Mouse (Mus musculus): ENCODE measurements around the gene Mxd4. TPM values are rescaled to one million over a fixed set of nuclear protein-coding genes. Genes with fewer than 3 reads are reported as not detected.

The Mxd4 gene
- polyA plus RNA-seq (2014; fragmentation: Nextera tagmentation; extraction: Ambion mirVana): 33.2 and 34.2 TPM in 2 replicates

DNA sequence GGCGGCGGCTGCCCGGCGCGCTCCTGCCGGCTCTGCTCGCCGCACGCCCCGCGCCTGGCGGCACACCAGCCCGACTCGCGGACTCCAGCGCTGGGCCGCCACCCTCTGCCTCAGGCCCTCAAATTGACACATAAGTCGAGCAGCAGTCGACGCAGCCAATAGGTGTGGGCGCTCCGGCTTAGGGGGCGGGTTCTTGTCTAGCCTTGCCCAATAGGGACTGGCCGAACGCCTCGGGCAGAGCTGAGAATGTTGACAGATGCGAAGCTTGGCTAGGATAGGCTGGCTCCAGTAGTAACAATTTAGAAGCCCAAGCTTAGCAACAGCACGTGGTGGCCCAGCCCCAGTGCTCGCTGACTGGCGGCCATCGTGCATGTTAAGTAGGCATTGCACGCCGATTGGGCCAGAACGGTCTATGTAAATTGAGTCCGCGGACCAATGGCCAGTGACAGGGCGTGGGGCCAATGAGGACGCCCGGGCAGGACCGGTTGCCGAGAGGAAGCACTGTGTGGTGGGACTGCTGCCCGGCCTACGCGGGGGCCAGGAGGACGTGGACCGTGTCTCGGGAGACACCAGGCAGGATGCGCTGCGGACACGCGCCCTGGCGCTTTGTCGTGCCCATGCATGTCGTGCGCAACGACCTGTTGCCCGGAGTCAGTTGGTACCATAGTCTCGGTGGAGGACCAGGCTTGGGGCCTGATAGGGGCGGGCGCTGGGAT is at the start of gene Mxd4:
Gene Mxd4 (minus strand): TSS at position 120 of the 716 bp plus-strand sequence.
- under 1% methylated on average over 60 of the region's 60 CpGs for WGBS
- peak within 1 kb of the TSS; percentile 90 for H3K9ac ChIP-seq (ENCODE audit: low read length)
- H3K36me3 ChIP-seq (ENCODE audit: control insufficient read depth, insufficient read depth, low read length): no peaks in the 10 kb centered on the region
- H3K4me1 ChIP-seq (ENCODE audit: control insufficient read depth in 2 of 2, insufficient read depth in 2 of 2, low read length in 2 of 2): peaks cover 40 to 55% of the 10 kb centered on the region in 2 experiments
- peak within 1 kb of the TSS; percentile 78 for H3K4me2 ChIP-seq (ENCODE audit: low read length)
- H3K27me3 ChIP-seq (ENCODE audit: control insufficient read depth, insufficient read depth, low read length): no peaks in the 10 kb centered on the region
- H3K27ac ChIP-seq (replicated peaks in 1 of 2; ENCODE audit: control insufficient read depth in 1 of 2, insufficient read depth in 1 of 2, low read depth in 2 of 2, low read length in 2 of 2): peak within 1 kb of the TSS; percentile 92 to 96
- no peaks in the 10 kb centered on the region for H3K9me3 ChIP-seq (ENCODE audit: control insufficient read depth, low read length)
- peak within 1 kb of the TSS; percentile 94 to 96 for H3K4me3 ChIP-seq (ENCODE audit: control insufficient read depth in 1 of 2, insufficient read depth in 1 of 2, low read depth in 1 of 2, low read length in 2 of 2)
- peak; percentile 97 for ATAC-seq (ENCODE audit: insufficient number of reproducible peaks, insufficient read depth, low FRiP score, low read depth)

DNA sequence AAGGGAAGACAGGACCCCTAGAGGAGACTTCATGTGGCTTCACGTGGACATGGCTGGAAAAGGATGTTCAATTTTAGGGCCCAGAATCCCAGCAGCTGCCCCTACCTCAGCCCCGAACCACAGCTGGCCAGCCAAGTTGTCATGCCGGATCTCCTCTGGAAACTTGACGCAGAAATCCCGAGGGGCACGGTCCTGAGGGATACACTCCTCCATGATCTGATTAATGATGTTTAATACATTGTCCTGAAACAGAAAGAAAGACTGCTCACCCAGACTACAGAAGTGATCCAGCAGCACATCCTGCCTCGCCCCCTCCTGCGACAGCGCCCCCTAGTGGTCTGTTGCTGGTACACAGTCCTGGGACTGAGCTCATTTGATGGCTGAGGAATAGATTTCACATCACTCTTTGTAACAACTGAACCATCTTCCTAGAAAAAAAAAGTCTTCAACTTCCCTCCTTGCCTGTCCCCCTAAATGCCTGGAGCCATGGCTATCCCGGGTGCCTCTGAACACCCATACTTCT is 48.4 kb upstream of the Mxd4 start:
- no peak for ATAC-seq (ENCODE audit: insufficient number of reproducible peaks, insufficient read depth, low FRiP score, low read depth)
- H3K27me3 ChIP-seq (ENCODE audit: control insufficient read depth, insufficient read depth, low read length): no peaks in the 10 kb centered on the region
- 56% methylated on average over 10 of the region's 10 CpGs for WGBS
- H3K9me3 ChIP-seq (ENCODE audit: control insufficient read depth, low read length): no peaks in the 10 kb centered on the region
- H3K4me2 ChIP-seq (ENCODE audit: low read length): no peak overlapping the region
- no peak overlapping the region for H3K4me3 ChIP-seq (ENCODE audit: control insufficient read depth in 1 of 2, insufficient read depth in 1 of 2, low read depth in 1 of 2, low read length in 2 of 2)
- no peaks in the 10 kb centered on the region for H3K4me1 ChIP-seq (ENCODE audit: control insufficient read depth in 2 of 2, insufficient read depth in 2 of 2, low read length in 2 of 2)
- H3K36me3 ChIP-seq (ENCODE audit: control insufficient read depth, insufficient read depth, low read length): no peaks in the 10 kb centered on the region
- no peak overlapping the region for H3K27ac ChIP-seq (replicated peaks in 1 of 2; ENCODE audit: control insufficient read depth in 1 of 2, insufficient read depth in 1 of 2, low read depth in 2 of 2, low read length in 2 of 2)
- no peak overlapping the region for H3K9ac ChIP-seq (ENCODE audit: low read length)

DNA sequence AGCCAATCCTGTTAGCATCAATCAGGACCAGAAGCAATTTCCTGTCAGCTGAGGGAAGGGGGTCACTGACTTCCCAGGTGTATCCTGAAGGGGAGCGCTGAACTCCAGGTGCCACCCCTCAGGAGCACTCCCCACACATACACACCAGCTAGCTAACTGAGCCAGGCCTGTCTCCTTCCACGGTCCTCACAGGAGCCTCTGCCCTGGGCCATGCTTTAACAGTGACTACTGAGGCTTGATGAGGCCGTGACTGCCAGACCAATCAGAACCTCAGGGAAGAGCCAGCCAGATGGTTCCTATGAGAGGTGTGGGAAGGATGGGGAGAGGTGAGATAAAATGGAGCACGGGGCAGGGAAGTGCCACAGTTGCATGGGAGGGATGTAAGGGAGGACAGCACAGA is 47.5 kb upstream of the Mxd4 start:
- H3K4me3 ChIP-seq (ENCODE audit: control insufficient read depth in 1 of 2, insufficient read depth in 1 of 2, low read depth in 1 of 2, low read length in 2 of 2): no peak overlapping the region
- peaks cover 5 to 8% of the 10 kb centered on the region in 2 experiments; a peak in 3 of 4 replicates for H3K4me1 ChIP-seq (ENCODE audit: control insufficient read depth in 2 of 2, insufficient read depth in 2 of 2, low read length in 2 of 2)
- ATAC-seq (ENCODE audit: insufficient number of reproducible peaks, insufficient read depth, low FRiP score, low read depth): no peak
- H3K36me3 ChIP-seq (ENCODE audit: control insufficient read depth, insufficient read depth, low read length): no peaks in the 10 kb centered on the region
- no peaks in the 10 kb centered on the region for H3K27me3 ChIP-seq (ENCODE audit: control insufficient read depth, insufficient read depth, low read length)
- no peak overlapping the region for H3K9ac ChIP-seq (ENCODE audit: low read length)
- no peaks in the 10 kb centered on the region for H3K9me3 ChIP-seq (ENCODE audit: control insufficient read depth, low read length)
- H3K27ac ChIP-seq (replicated peaks in 1 of 2; ENCODE audit: control insufficient read depth in 1 of 2, insufficient read depth in 1 of 2, low read depth in 2 of 2, low read length in 2 of 2): no peak overlapping the region
- no peak overlapping the region for H3K4me2 ChIP-seq (ENCODE audit: low read length)
- WGBS: 59% methylated on average over 4 of the region's 4 CpGs

DNA sequence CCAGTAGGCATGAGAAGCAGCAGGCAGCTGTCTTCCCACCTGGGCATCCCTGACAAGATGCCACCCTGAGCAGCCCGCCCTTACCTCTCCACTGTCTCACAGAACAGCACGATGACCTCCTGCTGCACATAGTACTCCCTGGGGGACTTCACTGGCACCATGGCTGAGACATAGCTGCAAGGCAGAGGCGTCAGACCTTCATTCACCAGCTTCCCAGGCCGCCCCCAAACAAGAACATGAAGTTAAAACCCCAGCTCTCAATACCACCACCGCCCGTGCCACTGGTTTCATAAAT is 45.6 kb upstream of the Mxd4 start:
- H3K27me3 ChIP-seq (ENCODE audit: control insufficient read depth, insufficient read depth, low read length): no peaks in the 10 kb centered on the region
- no peaks in the 10 kb centered on the region for H3K9me3 ChIP-seq (ENCODE audit: control insufficient read depth, low read length)
- H3K4me2 ChIP-seq (ENCODE audit: low read length): no peak overlapping the region
- H3K27ac ChIP-seq (replicated peaks in 1 of 2; ENCODE audit: control insufficient read depth in 1 of 2, insufficient read depth in 1 of 2, low read depth in 2 of 2, low read length in 2 of 2): no peak overlapping the region
- ATAC-seq (ENCODE audit: insufficient number of reproducible peaks, insufficient read depth, low FRiP score, low read depth): no peak
- H3K4me3 ChIP-seq (ENCODE audit: control insufficient read depth in 1 of 2, insufficient read depth in 1 of 2, low read depth in 1 of 2, low read length in 2 of 2): no peak overlapping the region
- H3K36me3 ChIP-seq (ENCODE audit: control insufficient read depth, insufficient read depth, low read length): no peaks in the 10 kb centered on the region
- H3K4me1 ChIP-seq (ENCODE audit: control insufficient read depth in 2 of 2, insufficient read depth in 2 of 2, low read length in 2 of 2): peaks cover 8 to 10% of the 10 kb centered on the region in 2 experiments; a peak in 3 of 4 replicates
- H3K9ac ChIP-seq (ENCODE audit: low read length): no peak overlapping the region
- WGBS: 83% methylated on average over 6 of the region's 6 CpGs

DNA sequence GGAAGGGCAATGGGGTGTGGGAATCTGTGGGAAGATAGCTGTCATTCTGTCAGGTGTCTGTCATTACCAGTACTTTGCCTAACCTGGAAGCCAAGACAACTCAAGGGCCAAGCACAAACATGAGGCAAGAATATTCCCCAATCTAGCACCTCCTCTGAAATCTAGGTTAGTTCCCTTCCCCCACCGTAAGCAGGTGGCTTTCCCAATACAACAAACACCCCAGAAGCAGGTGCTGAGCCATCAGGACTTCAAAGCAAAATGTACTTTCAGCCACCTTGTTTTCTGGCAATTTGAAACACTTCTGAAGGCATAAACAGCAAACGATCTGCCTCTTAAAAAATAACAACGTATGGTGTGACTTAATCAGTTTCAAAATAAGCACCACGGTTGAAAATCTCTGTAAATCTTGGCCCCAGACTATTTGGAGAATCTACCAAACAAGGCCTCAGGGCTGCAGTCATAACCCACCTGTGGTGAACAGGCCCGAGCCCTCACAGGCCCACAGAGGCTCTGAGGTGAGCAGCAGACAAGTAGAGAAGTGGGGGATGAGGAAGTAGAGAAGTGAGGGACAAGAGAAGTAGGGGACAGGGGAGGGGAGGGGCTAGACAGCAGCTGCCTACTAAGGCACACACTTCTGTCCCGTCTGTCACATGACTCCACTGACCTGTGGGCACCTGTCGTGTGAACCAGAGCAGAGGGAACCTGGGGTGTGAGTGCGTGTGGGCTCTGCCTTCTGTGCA is 45.1 kb upstream of the Mxd4 start:
- Histone ChIP-seq H3K9ac (ENCODE audit: low read length) (no peak overlapping the region), H3K36me3 (ENCODE audit: control insufficient read depth, insufficient read depth, low read length) (no peaks in the 10 kb centered on the region), H3K27ac (replicated peaks in 1 of 2; ENCODE audit: control insufficient read depth in 1 of 2, insufficient read depth in 1 of 2, low read depth in 2 of 2, low read length in 2 of 2) (no peak overlapping the region), H3K4me3 (ENCODE audit: control insufficient read depth in 1 of 2, insufficient read depth in 1 of 2, low read depth in 1 of 2, low read length in 2 of 2) (no peak overlapping the region), H3K4me2 (ENCODE audit: low read length) (no peak overlapping the region), H3K27me3 (ENCODE audit: control insufficient read depth, insufficient read depth, low read length) (no peaks in the 10 kb centered on the region), H3K4me1 (ENCODE audit: control insufficient read depth in 2 of 2, insufficient read depth in 2 of 2, low read length in 2 of 2) (peaks cover 8 to 10% of the 10 kb centered on the region in 2 experiments; a peak in 3 of 4 replicates), H3K9me3 (ENCODE audit: control insufficient read depth, low read length) (no peaks in the 10 kb centered on the region)
- 85% methylated on average over 8 of the region's 8 CpGs for WGBS
- no peak for ATAC-seq (ENCODE audit: insufficient number of reproducible peaks, insufficient read depth, low FRiP score, low read depth)

DNA sequence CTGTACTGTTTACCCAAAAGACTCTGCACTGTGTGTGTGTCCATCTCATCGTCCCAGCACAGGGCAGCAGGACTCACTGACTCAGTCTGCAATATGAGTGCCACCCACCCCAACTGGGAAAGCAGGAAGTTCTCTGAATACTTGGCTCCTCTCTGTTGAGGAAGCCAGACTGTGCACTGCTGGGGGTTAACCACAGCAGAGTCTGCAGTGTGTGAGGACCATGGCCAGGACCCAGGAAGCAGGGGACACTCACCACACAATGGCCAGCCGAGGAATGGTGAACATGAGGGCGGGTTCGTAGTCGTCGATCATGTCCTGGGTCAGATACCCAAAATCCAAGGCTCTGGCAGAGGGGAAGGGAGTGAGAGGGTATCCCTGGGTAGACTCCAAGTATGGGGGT is 44.4 kb upstream of the Mxd4 start:
- Histone ChIP-seq H3K27me3 (ENCODE audit: control insufficient read depth, insufficient read depth, low read length) (no peaks in the 10 kb centered on the region), H3K4me2 (ENCODE audit: low read length) (no peak overlapping the region), H3K9me3 (ENCODE audit: control insufficient read depth, low read length) (no peaks in the 10 kb centered on the region), H3K36me3 (ENCODE audit: control insufficient read depth, insufficient read depth, low read length) (no peaks in the 10 kb centered on the region), H3K9ac (ENCODE audit: low read length) (no peak overlapping the region), H3K4me3 (ENCODE audit: control insufficient read depth in 1 of 2, insufficient read depth in 1 of 2, low read depth in 1 of 2, low read length in 2 of 2) (no peak overlapping the region), H3K27ac (replicated peaks in 1 of 2; ENCODE audit: control insufficient read depth in 1 of 2, insufficient read depth in 1 of 2, low read depth in 2 of 2, low read length in 2 of 2) (no peak overlapping the region), H3K4me1 (ENCODE audit: control insufficient read depth in 2 of 2, insufficient read depth in 2 of 2, low read length in 2 of 2) (peaks cover 8 to 10% of the 10 kb centered on the region in 2 experiments; a peak in 3 of 4 replicates)
- ATAC-seq (ENCODE audit: insufficient number of reproducible peaks, insufficient read depth, low FRiP score, low read depth): no peak
- WGBS: 83% methylated on average over 6 of the region's 6 CpGs

DNA sequence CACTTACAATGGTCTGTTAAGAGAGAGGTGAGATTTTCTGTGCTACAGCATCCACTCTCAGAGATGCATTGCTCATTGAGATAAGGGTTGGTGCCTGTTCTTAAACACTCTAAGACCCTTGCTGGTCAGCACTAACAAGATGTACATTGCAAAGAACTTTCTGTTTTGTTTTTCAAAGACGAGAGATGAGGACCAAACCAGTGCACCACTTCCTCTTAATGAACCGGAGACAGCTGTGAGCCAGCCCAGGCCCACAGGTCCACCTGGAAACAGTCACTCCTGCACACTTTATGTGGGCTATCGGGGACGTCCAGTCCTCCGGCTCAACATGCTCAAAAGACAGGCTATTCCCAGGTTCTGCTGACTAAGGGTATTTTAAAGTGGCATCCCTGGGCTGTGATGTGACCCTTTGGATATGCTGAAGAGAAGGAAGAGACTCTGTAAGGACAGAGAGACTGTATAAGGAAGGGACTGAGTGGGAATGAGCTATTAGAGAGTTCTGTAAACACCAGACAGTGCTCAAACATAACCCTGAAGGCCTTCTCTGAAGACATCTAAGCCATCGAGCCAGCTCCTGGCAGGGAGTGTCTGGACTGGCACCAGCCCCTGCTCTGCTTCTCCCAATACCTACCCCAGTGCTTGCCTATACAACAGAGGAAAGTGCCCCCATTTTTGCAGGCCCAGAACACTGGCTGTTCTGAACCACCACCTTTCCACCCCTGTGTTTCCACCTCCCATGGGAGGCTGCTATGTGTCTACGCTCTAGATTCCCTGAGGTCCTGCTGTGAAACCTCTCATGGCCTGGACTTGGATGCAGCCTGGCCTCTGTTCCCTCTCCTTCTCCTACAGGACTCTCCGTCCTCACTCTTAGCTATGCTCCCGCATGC is 43.3 kb upstream of the Mxd4 start:
- 63% methylated on average over 9 of the region's 9 CpGs for WGBS
- Histone ChIP-seq H3K9ac (ENCODE audit: low read length) (no peak overlapping the region), H3K27me3 (ENCODE audit: control insufficient read depth, insufficient read depth, low read length) (no peaks in the 10 kb centered on the region), H3K36me3 (ENCODE audit: control insufficient read depth, insufficient read depth, low read length) (no peaks in the 10 kb centered on the region), H3K4me3 (ENCODE audit: control insufficient read depth in 1 of 2, insufficient read depth in 1 of 2, low read depth in 1 of 2, low read length in 2 of 2) (no peak overlapping the region), H3K9me3 (ENCODE audit: control insufficient read depth, low read length) (no peaks in the 10 kb centered on the region), H3K4me1 (ENCODE audit: control insufficient read depth in 2 of 2, insufficient read depth in 2 of 2, low read length in 2 of 2) (peaks cover 8 to 10% of the 10 kb centered on the region in 2 experiments; a peak in 3 of 4 replicates), H3K4me2 (ENCODE audit: low read length) (no peak overlapping the region), H3K27ac (replicated peaks in 1 of 2; ENCODE audit: control insufficient read depth in 1 of 2, insufficient read depth in 1 of 2, low read depth in 2 of 2, low read length in 2 of 2) (0 out of 4 replicates have a peak overlapping the region, but pooled peaks of 1 of the 2 experiments have one; percentile 6)
- no peak for ATAC-seq (ENCODE audit: insufficient number of reproducible peaks, insufficient read depth, low FRiP score, low read depth)
